Mouse (Mus musculus): Measurements from ENCODE around the gene C1qtnf7. TPM values are rescaled to one million over a fixed set of nuclear protein-coding genes. Genes with fewer than 3 reads are reported as not detected.

The C1qtnf7 gene
- total RNA-seq (2021) = 1 to 10 TPM in 1 of 2 experiments, under 1 TPM in 1; 0.51 to 1.4 TPM
- long read RNA-seq, experiment 1 = 0 reads
- long read RNA-seq, experiment 2 = 0 reads

DNA sequence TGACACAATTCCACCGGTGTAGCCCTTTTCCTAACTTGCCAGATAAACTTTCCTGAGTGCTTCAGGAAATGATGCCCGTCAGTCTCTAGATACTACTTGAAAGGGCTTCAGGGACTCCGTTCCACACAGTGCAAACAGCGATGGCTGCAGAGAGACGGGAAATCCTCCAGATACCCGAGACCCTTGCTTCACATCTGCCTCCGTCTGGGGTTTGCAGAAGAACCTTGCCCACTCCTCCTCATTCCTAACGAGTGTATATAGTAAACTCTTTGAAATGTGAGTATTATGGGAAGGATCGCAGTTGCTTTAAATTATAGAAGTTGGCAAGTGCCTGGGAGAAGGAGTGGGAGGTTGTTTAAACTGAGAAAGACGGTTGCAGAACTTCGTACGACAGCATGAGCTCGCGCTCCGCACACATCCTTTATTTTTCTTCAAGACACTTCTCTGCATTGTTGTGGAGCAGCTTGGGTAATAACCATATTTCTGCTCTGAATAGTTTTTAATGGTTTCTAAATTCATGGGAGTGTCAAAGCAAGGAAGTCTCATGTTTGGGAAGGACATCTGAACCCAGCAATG lies at the start of gene C1qtnf7:
Gene C1qtnf7, plus strand, starts transcription at position 138 of the 576 bp plus-strand sequence.
- TF ChIP-seq CTCF (IDR thresholded peaks at IDR 0.05) = no peak
- intact Hi-C loops (cut with DNase I) = no loop called here
- Histone ChIP-seq H3K4me3 (peak within 1 kb of the TSS; percentile 53), H3K27ac (peak within 1 kb of the TSS; percentile 58)
- DNase-seq = no peak

DNA sequence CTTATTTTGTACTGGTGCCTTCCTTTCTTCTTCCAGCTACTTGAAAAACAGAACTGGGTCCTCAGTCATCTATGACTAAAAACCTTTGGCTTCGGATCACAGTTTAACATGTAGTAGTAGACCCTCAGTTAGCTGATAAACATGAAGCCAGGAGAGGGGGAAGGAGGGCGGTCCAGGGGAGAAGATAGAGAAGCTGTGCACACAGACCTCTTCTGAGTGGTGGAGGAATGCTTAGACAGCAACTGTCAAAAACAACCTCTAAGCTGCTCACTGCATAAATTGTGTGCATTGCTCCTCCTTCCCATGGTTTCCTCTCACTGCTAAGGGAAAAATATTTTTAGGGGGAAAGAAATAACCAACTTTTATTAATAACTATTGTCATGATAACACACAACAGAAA lies 48.6 kb upstream of the C1qtnf7 start:
- intact Hi-C loops (cut with DNase I) = no loop called here
- TF ChIP-seq CTCF (IDR thresholded peaks at IDR 0.05) = no peak
- Histone ChIP-seq H3K4me3 (no peak overlapping the region), H3K27ac (no peak overlapping the region)
- no peak for DNase-seq

- no peak for TF ChIP-seq CTCF (IDR thresholded peaks at IDR 0.05)
- intact Hi-C loops (cut with DNase I) = no loop called here
- peak; percentile 18 for DNase-seq
- Histone ChIP-seq H3K4me3 (no peak overlapping the region), H3K27ac (no peak overlapping the region)
Observed at GRCm38 (mm10) chr5:43467214-43467613, 48.1 kb upstream of the C1qtnf7 start.

DNA sequence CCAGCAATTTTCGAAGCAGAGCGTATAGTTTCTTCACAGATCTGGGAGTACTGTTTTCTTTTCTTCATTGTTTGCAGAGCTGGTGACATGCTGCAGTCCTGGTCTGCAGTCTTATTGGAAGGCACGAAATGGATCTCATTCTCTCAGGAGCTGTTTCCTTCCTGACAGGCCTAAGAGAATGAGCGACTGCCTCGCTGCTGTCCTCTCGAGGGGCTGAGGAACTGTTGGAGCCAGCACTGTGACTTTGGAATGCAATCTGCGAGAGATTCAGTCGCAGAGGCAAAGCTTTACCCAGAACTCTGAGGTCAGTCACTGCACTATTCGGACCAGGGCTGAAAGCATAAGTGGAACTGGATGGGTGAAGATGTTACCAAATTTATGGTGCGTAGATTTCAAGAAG lies 46.4 kb upstream of the C1qtnf7 start:
- TF ChIP-seq CTCF (IDR thresholded peaks at IDR 0.05) = no peak
- Histone ChIP-seq H3K4me3 (no peak overlapping the region), H3K27ac (no peak overlapping the region)
- intact Hi-C loops (cut with DNase I) = no loop called here
- no peak for DNase-seq

DNA sequence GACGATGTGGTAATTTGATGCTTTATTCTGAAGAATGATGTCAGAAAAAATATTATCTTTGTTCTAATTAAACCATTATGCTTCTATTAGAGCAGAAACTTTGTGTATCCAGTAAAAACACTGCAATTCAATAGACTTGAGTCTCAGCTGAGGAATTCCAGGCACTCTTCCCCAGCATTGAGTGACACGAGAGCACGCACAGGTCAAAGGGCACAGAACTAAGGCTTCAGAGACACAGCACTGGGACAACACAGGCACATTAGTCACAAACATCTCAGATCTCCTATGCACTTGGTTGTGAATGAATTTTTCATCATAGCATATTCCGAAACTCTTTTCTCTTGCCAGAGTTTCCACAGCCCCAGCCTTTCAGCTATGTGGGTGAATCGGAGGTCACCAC lies 37.4 kb upstream of the C1qtnf7 start:
- TF ChIP-seq CTCF (IDR thresholded peaks at IDR 0.05) = no peak
- no peak overlapping the region for H3K4me3 ChIP-seq
- no peak overlapping the region for H3K27ac ChIP-seq
- intact Hi-C loops (cut with DNase I) = no loop called here
- no peak for DNase-seq

- no peak for DNase-seq
- intact Hi-C loops (cut with DNase I) = no loop called here
- Histone ChIP-seq H3K4me3 (no peak overlapping the region), H3K27ac (no peak overlapping the region)
- no peak for TF ChIP-seq CTCF (IDR thresholded peaks at IDR 0.05)
Observed at GRCm38 (mm10) chr5:43480046-43480445, 35.3 kb upstream of the C1qtnf7 start.

GRCm38 (mm10) chr5:43480786-43481185 lies 34.6 kb upstream of the C1qtnf7 start:
- no peak for DNase-seq
- intact Hi-C loops (cut with DNase I) = no loop called here
- no peak for TF ChIP-seq CTCF (IDR thresholded peaks at IDR 0.05)
- Histone ChIP-seq H3K4me3 (no peak overlapping the region), H3K27ac (no peak overlapping the region)

- DNase-seq = no peak
- intact Hi-C loops (cut with DNase I) = no loop called here
- no peak for TF ChIP-seq CTCF (IDR thresholded peaks at IDR 0.05)
- Histone ChIP-seq H3K27ac (no peak overlapping the region), H3K4me3 (no peak overlapping the region)
Observed at GRCm38 (mm10) chr5:43481824-43482223, 33.5 kb upstream of the C1qtnf7 start.

- intact Hi-C loops (cut with DNase I) = no loop called here
Observed at GRCm38 (mm10) chr5:43501887-43502286, 13.5 kb upstream of the C1qtnf7 start.

DNA sequence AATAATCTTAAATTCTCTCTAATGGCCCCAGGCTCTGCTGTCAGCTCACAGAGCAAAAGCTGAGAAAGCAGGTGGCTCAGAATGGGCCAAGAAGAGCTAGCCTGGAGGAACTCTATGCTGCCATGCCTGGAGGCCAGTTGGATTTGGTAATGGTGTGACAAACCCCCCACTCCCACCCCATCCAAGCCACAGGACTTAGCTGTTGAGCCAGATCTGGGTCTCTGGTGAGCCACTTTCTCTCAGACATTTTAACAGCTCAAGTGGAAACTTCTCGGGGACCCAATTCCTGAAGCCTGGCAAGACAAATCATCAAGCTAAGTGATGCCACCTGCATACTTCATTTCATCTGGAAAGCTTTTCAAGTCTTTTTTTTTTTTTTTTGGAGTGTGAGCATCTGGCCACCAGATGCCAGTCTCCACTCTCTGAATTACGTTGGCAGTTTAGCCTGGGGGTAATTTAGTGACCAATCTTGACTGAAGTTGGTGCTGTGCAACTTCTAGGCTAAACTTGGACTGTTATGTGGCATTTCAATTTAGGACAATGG lies 11.0 kb upstream of the C1qtnf7 start:
- intact Hi-C loops (cut with DNase I) = no loop called here
- TF ChIP-seq CTCF (IDR thresholded peaks at IDR 0.05) = no peak
- DNase-seq = no peak
- no peak overlapping the region for H3K27ac ChIP-seq
- no peak overlapping the region for H3K4me3 ChIP-seq

More at GRCm38 (mm10) chr5:43501887-43502286, 13.5 kb upstream of the C1qtnf7 start:
- H3K27ac ChIP-seq = no peak overlapping the region
- H3K4me3 ChIP-seq = no peak overlapping the region
- no peak for DNase-seq
- TF ChIP-seq CTCF (IDR thresholded peaks at IDR 0.05) = no peak

GRCm38 (mm10) chr5:43508470-43508869 lies 6.9 kb upstream of the C1qtnf7 start:
- Histone ChIP-seq H3K27ac (no peak overlapping the region), H3K4me3 (no peak overlapping the region)
- no peak for TF ChIP-seq CTCF (IDR thresholded peaks at IDR 0.05)
- no peak for DNase-seq
- intact Hi-C loops (cut with DNase I) = no loop called here

- intact Hi-C loops (cut with DNase I) = no loop called here
- no peak for TF ChIP-seq CTCF (IDR thresholded peaks at IDR 0.05)
- no peak overlapping the region for H3K4me3 ChIP-seq
- no peak for DNase-seq
- H3K27ac ChIP-seq = no peak overlapping the region
Observed at GRCm38 (mm10) chr5:43508892-43509291, 6.4 kb upstream of the C1qtnf7 start.

DNA sequence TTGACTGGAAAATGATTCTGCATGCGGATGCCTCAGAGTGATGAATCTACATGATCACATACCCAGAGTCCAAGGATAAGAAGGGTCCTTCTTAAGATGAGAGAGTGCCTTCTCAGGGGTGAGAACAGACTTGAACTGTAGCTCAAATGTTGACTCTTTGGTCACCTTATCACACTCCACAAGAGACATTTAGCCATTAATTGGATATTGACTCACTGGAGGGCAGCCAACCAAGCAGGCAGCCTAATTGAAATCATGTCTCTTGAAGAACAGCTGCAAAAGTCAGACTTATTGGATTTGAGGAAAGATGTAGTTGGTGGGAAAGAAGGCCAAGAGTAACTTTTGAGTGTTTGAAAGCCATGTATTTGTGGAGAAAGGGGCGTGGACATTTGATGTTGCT lies 4.2 kb upstream of the C1qtnf7 start:
- H3K27ac ChIP-seq = no peak overlapping the region
- intact Hi-C loops (cut with DNase I) = no loop called here
- no peak for DNase-seq
- no peak overlapping the region for H3K4me3 ChIP-seq
- TF ChIP-seq CTCF (IDR thresholded peaks at IDR 0.05) = no peak

- TF ChIP-seq CTCF (IDR thresholded peaks at IDR 0.05) = no peak
- peak overlapping the region; percentile 53 for H3K4me3 ChIP-seq
- H3K27ac ChIP-seq = peak overlapping the region; percentile 58
- no peak for DNase-seq
- intact Hi-C loops (cut with DNase I) = no loop called here
Observed at GRCm38 (mm10) chr5:43516491-43516890, 1.2 kb downstream of the C1qtnf7 start.

Measured in gastrocnemius, adult 2 months (tissue).